Comparison of ENCODE assay signal across 25 mouse cellular contexts in genomic region chr12:35925402-35925801, GRCm38 (mm10). TPM values are rescaled to one million over a fixed set of nuclear protein-coding genes. Genes with fewer than 3 reads are reported as not detected.
DNase-seq lines count a peak whose midpoint lies in the region; ATAC-seq and TF ChIP-seq lines count a peak whose summit lies in the region.
"Had no signal": no experiment of that assay in that cellular context is flagged by ENCODE, and none has a peak within 500 bp of the region (broad histone marks: within the 10 kb centered on the region; RNA-seq: fewer than 3 reads in every experiment).

TSS of gene Agr3 (plus strand) at chr12:35925620.

- H3K4me3 ChIP-seq in forebrain, embryonic 14.5 days (ENCODE audit: low read depth, low read length) = no peak within 1 kb of the TSS
- H3K4me3 ChIP-seq in forebrain, embryonic 15.5 days = no peak within 1 kb of the TSS
- H3K4me3 ChIP-seq in lung, postnatal 0 days (ENCODE audit: low read depth, low read length) = no peak within 1 kb of the TSS
- H3K4me3 ChIP-seq: embryonic facial prominence, embryonic 12.5 days; forebrain, embryonic 10.5 days; forebrain, embryonic 13.5 days; heart, adult 2 months; heart, embryonic 10.5 days; heart, embryonic 13.5 days; hindbrain, embryonic 13.5 days; intestine, embryonic 15.5 days had no signal

- H3K27ac ChIP-seq in forebrain, embryonic 14.5 days (ENCODE audit: low read depth, low read length) = no peak within 1 kb of the TSS
- no peak within 1 kb of the TSS for H3K27ac ChIP-seq in forebrain, embryonic 15.5 days (replicated peaks)
- H3K27ac ChIP-seq in lung, postnatal 0 days (ENCODE audit: low read length) = no peak within 1 kb of the TSS
- H3K27ac ChIP-seq: embryonic facial prominence, embryonic 12.5 days; forebrain, embryonic 10.5 days; forebrain, embryonic 13.5 days; heart, adult 2 months; heart, embryonic 10.5 days; heart, embryonic 13.5 days; hindbrain, embryonic 13.5 days; intestine, embryonic 15.5 days had no signal

- no peaks in the 10 kb centered on the region for H3K4me1 ChIP-seq in forebrain, embryonic 14.5 days (ENCODE audit: control insufficient read depth, insufficient read depth, low read length)
- no peaks in the 10 kb centered on the region for H3K4me1 ChIP-seq in forebrain, embryonic 15.5 days
- no peaks in the 10 kb centered on the region for H3K4me1 ChIP-seq in lung, postnatal 0 days (ENCODE audit: insufficient read depth, low read depth, low read length)
- H3K4me1 ChIP-seq: embryonic facial prominence, embryonic 12.5 days; forebrain, embryonic 10.5 days; heart, embryonic 10.5 days; heart, embryonic 13.5 days; hindbrain, embryonic 13.5 days; intestine, embryonic 15.5 days had no signal

- no peaks in the 10 kb centered on the region for H3K27me3 ChIP-seq in forebrain, embryonic 14.5 days (replicated peaks; ENCODE audit: control insufficient read depth, insufficient read depth, low read length)
- H3K27me3 ChIP-seq in forebrain, embryonic 15.5 days = no peaks in the 10 kb centered on the region
- H3K27me3 ChIP-seq in lung, postnatal 0 days (replicated peaks; ENCODE audit: insufficient read depth, low read length) = no peaks in the 10 kb centered on the region
- H3K27me3 ChIP-seq: CH12.LX; embryonic facial prominence, embryonic 12.5 days; forebrain, embryonic 13.5 days; heart, embryonic 13.5 days; hindbrain, embryonic 13.5 days; intestine, embryonic 15.5 days had no signal

- no peak for TF ChIP-seq CTCF in lung, postnatal 0 days (IDR thresholded peaks at IDR 0.05)
- no peak for TF ChIP-seq CTCF in brain, embryonic 14.5 days (IDR thresholded peaks at IDR 0.05; ENCODE audit: borderline replicate concordance, extremely low read depth, insufficient read depth, insufficient read length)

- no peak within 1 kb of the TSS for H3K9ac ChIP-seq in forebrain, embryonic 14.5 days (ENCODE audit: low read length)
- no peak within 1 kb of the TSS for H3K9ac ChIP-seq in forebrain, embryonic 15.5 days (replicated peaks)
- H3K9ac ChIP-seq in lung, postnatal 0 days (replicated peaks; ENCODE audit: low read depth) = no peak within 1 kb of the TSS
- H3K9ac ChIP-seq: embryonic facial prominence, embryonic 12.5 days; forebrain, embryonic 13.5 days; heart, embryonic 13.5 days; hindbrain, embryonic 13.5 days; intestine, embryonic 15.5 days had no signal

- ATAC-seq in forebrain, embryonic 14.5 days = no peak
- no peak for ATAC-seq in forebrain, embryonic 15.5 days (replicated peaks)
- no peak for ATAC-seq in lung, postnatal 0 days
- ATAC-seq: forebrain, embryonic 13.5 days; hindbrain, embryonic 16.5 days; intestine, embryonic 15.5 days; Patski had no signal

- no peak within 1 kb of the TSS for H3K4me2 ChIP-seq in forebrain, embryonic 14.5 days (ENCODE audit: low read length)
- H3K4me2 ChIP-seq in forebrain, embryonic 15.5 days (replicated peaks) = no peak within 1 kb of the TSS
- no peak within 1 kb of the TSS for H3K4me2 ChIP-seq in lung, postnatal 0 days (replicated peaks; ENCODE audit: low read depth, low read length)
- H3K4me2 ChIP-seq: embryonic facial prominence, embryonic 12.5 days; forebrain, embryonic 13.5 days; heart, embryonic 13.5 days; hindbrain, embryonic 13.5 days; intestine, embryonic 15.5 days had no signal

- TF ChIP-seq EP300 in lung, postnatal 0 days (IDR thresholded peaks at IDR 0.05) = no peak

- no peaks in the 10 kb centered on the region for H3K9me3 ChIP-seq in forebrain, embryonic 14.5 days (replicated peaks; ENCODE audit: control insufficient read depth, low read length)
- H3K9me3 ChIP-seq in forebrain, embryonic 15.5 days = no peaks in the 10 kb centered on the region
- H3K9me3 ChIP-seq in lung, postnatal 0 days (ENCODE audit: low read length) = no peaks in the 10 kb centered on the region
- H3K9me3 ChIP-seq: embryonic facial prominence, embryonic 12.5 days; forebrain, embryonic 10.5 days; forebrain, embryonic 13.5 days; G1E; heart, embryonic 10.5 days; heart, embryonic 13.5 days; hindbrain, embryonic 13.5 days; intestine, embryonic 15.5 days had no signal

- 78% methylated on average over 9 of the region's 9 CpGs for WGBS in forebrain, embryonic 14.5 days
- WGBS in forebrain, embryonic 15.5 days = 83% methylated on average over 9 of the region's 9 CpGs
- 87% methylated on average over 9 of the region's 9 CpGs for WGBS in lung, postnatal 0 days
- WGBS in large intestine, adult 2 months = 28% methylated on average over 9 of the region's 9 CpGs

- peak; percentile 1 for DNase-seq in forebrain, embryonic 14.5 days (ENCODE audit: low spot score)
- DNase-seq in lung, postnatal 0 days (ENCODE audit: low spot score) = peak; percentile 9
- DNase-seq in lung, postnatal 10 days = no peak
- peak; percentile 7 for DNase-seq in brain, embryonic 14.5 days (ENCODE audit: low read depth)
- DNase-seq in large intestine, adult 2 months (ENCODE audit: low read depth, low spot score) = peak; percentile 21
- no peak for DNase-seq in right cerebral cortex, postnatal 4 days
- DNase-seq: adrenal gland, postnatal 14 days; B cell, adult 2 months; cerebellum, adult 11-12 months; cerebellum, adult 8-10 months; gastrocnemius, postnatal 25 days; heart, adult 2 months; heart, postnatal 14 days had no signal

- no peaks in the 10 kb centered on the region for H3K36me3 ChIP-seq in forebrain, embryonic 14.5 days (ENCODE audit: control insufficient read depth, insufficient read depth, low read length)
- no peaks in the 10 kb centered on the region for H3K36me3 ChIP-seq in forebrain, embryonic 15.5 days
- no peaks in the 10 kb centered on the region for H3K36me3 ChIP-seq in lung, postnatal 0 days (ENCODE audit: insufficient read depth, low read length)
- H3K36me3 ChIP-seq: embryonic facial prominence, embryonic 12.5 days; forebrain, embryonic 10.5 days; G1E; heart, embryonic 10.5 days; heart, embryonic 13.5 days; hindbrain, embryonic 13.5 days; intestine, embryonic 15.5 days had no signal

- no peak for TF ChIP-seq POLR2A in brain, embryonic 14.5 days (IDR thresholded peaks at IDR 0.05; ENCODE audit: borderline replicate concordance, extremely low read depth, insufficient read depth, insufficient read length, poor library complexity, severe bottlenecking)

RNA-seq across cellular contexts. Expression of gene Agr3, which starts in this region (rescaled TPM):
- polyA plus RNA-seq in forebrain, embryonic 14.5 days (2014; fragmentation: Nextera tagmentation; extraction: Ambion mirVana) = not detected in 2 replicates
- not detected in 2 replicates for polyA plus RNA-seq in forebrain, embryonic 15.5 days (2015; fragmentation: Nextera tagmentation; extraction: Ambion mirVana)
- 5.7 and 6.9 TPM in 2 replicates for polyA plus RNA-seq in lung, postnatal 0 days (2015; fragmentation: Nextera tagmentation; extraction: Ambion mirVana)
- polyA plus RNA-seq in brain, embryonic 14.5 days (2012; rRNA removed) = 0.09 TPM in 1 of 2 replicates, not detected in the other
- polyA plus RNA-seq in large intestine, adult 2 months (2012; rRNA removed) = 1.1 and 1.3 TPM in 2 replicates
- polyA plus RNA-seq: forebrain, embryonic 10.5 days; forebrain, embryonic 13.5 days; G1E; heart, embryonic 10.5 days; heart, embryonic 13.5 days; hindbrain, embryonic 13.5 days; intestine, embryonic 15.5 days; Patski had no signal

Comparison
In these comparisons a context has a peak if more than half of its experiments do, and no peak if none do; other contexts are left out.
1. DNase-seq: peak in lung, postnatal 0 days (single experiment) and large intestine, adult 2 months (single experiment); none in lung, postnatal 10 days (single experiment) and right cerebral cortex, postnatal 4 days (single experiment).
2. Peak in DNase-seq in forebrain, embryonic 14.5 days; RNA of the gene not detected or under 1 TPM.
3. Peak in DNase-seq in brain, embryonic 14.5 days; RNA of the gene not detected or under 1 TPM.